Mouse (Mus musculus): ENCODE measurements around the gene Crim1. TPM values are rescaled to one million over a fixed set of nuclear protein-coding genes. Genes with fewer than 3 reads are reported as not detected.

The Crim1 gene
- polyA plus RNA-seq, 1 experiment from 2014 or later, result 18.7 TPM

GRCm38 (mm10) chr17:78298967-78299540, 99.0 kb downstream of the Crim1 start:
- ATAC-seq (ENCODE audit: low FRiP score) (no peak), DNase-seq (ENCODE audit: low spot score) (no peak)
- H3K27ac ChIP-seq, result no peak overlapping the region
- 53% methylated on average over 8 of the region's 8 CpGs for WGBS
- no peak overlapping the region for H3K9ac ChIP-seq
- no peaks in the 10 kb centered on the region for H3K27me3 ChIP-seq (ENCODE audit: control insufficient read depth, insufficient read depth, low read length)
- H3K36me3 ChIP-seq (replicated peaks; ENCODE audit: control insufficient read depth, insufficient read depth), result no peaks in the 10 kb centered on the region; the same call in 1 of the 2 replicates
- no peak overlapping the region for H3K4me3 ChIP-seq (replicated peaks; ENCODE audit: low read length)
- H3K4me2 ChIP-seq (replicated peaks), result no peak overlapping the region
- H3K4me1 ChIP-seq (replicated peaks; ENCODE audit: control insufficient read depth, insufficient read depth, low read length), result no peaks in the 10 kb centered on the region
- H3K9me3 ChIP-seq (ENCODE audit: control insufficient read depth, low read length), result no peaks in the 10 kb centered on the region

- DNase-seq (ENCODE audit: low spot score), result no peak
- Histone ChIP-seq H3K27ac (no peak overlapping the region), H3K4me2 (replicated peaks) (no peak overlapping the region), H3K9ac (no peak overlapping the region), H3K27me3 (ENCODE audit: control insufficient read depth, insufficient read depth, low read length) (no peaks in the 10 kb centered on the region), H3K4me3 (replicated peaks; ENCODE audit: low read length) (no peak overlapping the region), H3K4me1 (replicated peaks; ENCODE audit: control insufficient read depth, insufficient read depth, low read length) (no peaks in the 10 kb centered on the region), H3K9me3 (ENCODE audit: control insufficient read depth, low read length) (no peaks in the 10 kb centered on the region), H3K36me3 (replicated peaks; ENCODE audit: control insufficient read depth, insufficient read depth) (no peaks in the 10 kb centered on the region; the same call in 1 of the 2 replicates)
- ATAC-seq (ENCODE audit: low FRiP score), result no peak
- 87% methylated on average over 2 of the region's 2 CpGs for WGBS
Observed at GRCm38 (mm10) chr17:78303053-78303452, 103.0 kb downstream of the Crim1 start.

GRCm38 (mm10) chr17:78304059-78304458, 104.0 kb downstream of the Crim1 start:
- 93% methylated on average over 13 of the region's 13 CpGs for WGBS
- Histone ChIP-seq H3K27ac (no peak overlapping the region), H3K27me3 (ENCODE audit: control insufficient read depth, insufficient read depth, low read length) (no peaks in the 10 kb centered on the region), H3K36me3 (replicated peaks; ENCODE audit: control insufficient read depth, insufficient read depth) (peaks cover 5% of the 10 kb centered on the region; the same call in 1 of the 2 replicates), H3K4me1 (replicated peaks; ENCODE audit: control insufficient read depth, insufficient read depth, low read length) (no peaks in the 10 kb centered on the region), H3K4me3 (replicated peaks; ENCODE audit: low read length) (no peak overlapping the region), H3K9ac (no peak overlapping the region), H3K9me3 (ENCODE audit: control insufficient read depth, low read length) (no peaks in the 10 kb centered on the region), H3K4me2 (replicated peaks) (no peak overlapping the region)
- DNase-seq (ENCODE audit: low spot score) (no peak), ATAC-seq (ENCODE audit: low FRiP score) (no peak)

- H3K9me3 ChIP-seq (ENCODE audit: control insufficient read depth, low read length), result no peaks in the 10 kb centered on the region
- 0 out of 2 replicates have a peak, but pooled peaks cover 5% of the 10 kb centered on the region for H3K36me3 ChIP-seq (replicated peaks; ENCODE audit: control insufficient read depth, insufficient read depth)
- H3K9ac ChIP-seq, result no peak overlapping the region
- ATAC-seq (ENCODE audit: low FRiP score) (no peak), DNase-seq (ENCODE audit: low spot score) (no peak)
- WGBS, result 97% methylated on average over 9 of the region's 9 CpGs
- H3K4me1 ChIP-seq (replicated peaks; ENCODE audit: control insufficient read depth, insufficient read depth, low read length), result no peaks in the 10 kb centered on the region
- H3K4me3 ChIP-seq (replicated peaks; ENCODE audit: low read length), result no peak overlapping the region
- no peak overlapping the region for H3K27ac ChIP-seq
- no peaks in the 10 kb centered on the region for H3K27me3 ChIP-seq (ENCODE audit: control insufficient read depth, insufficient read depth, low read length)
- H3K4me2 ChIP-seq (replicated peaks), result no peak overlapping the region
Observed at GRCm38 (mm10) chr17:78306434-78306833, 106.4 kb downstream of the Crim1 start.

GRCm38 (mm10) chr17:78308221-78308620, 108.2 kb downstream of the Crim1 start:
- no peak overlapping the region for H3K9ac ChIP-seq
- H3K4me2 ChIP-seq (replicated peaks), result no peak overlapping the region
- no peaks in the 10 kb centered on the region for H3K4me1 ChIP-seq (replicated peaks; ENCODE audit: control insufficient read depth, insufficient read depth, low read length)
- no peaks in the 10 kb centered on the region for H3K9me3 ChIP-seq (ENCODE audit: control insufficient read depth, low read length)
- no peak for DNase-seq (ENCODE audit: low spot score)
- WGBS, result 84% methylated on average over 9 of the region's 9 CpGs
- 0 out of 2 replicates have a peak, but pooled peaks cover 5% of the 10 kb centered on the region for H3K36me3 ChIP-seq (replicated peaks; ENCODE audit: control insufficient read depth, insufficient read depth)
- H3K4me3 ChIP-seq (replicated peaks; ENCODE audit: low read length), result no peak overlapping the region
- H3K27me3 ChIP-seq (ENCODE audit: control insufficient read depth, insufficient read depth, low read length), result no peaks in the 10 kb centered on the region
- H3K27ac ChIP-seq, result no peak overlapping the region
- ATAC-seq (ENCODE audit: low FRiP score), result no peak

GRCm38 (mm10) chr17:78313006-78313405, 113.0 kb downstream of the Crim1 start:
- no peaks in the 10 kb centered on the region for H3K9me3 ChIP-seq (ENCODE audit: control insufficient read depth, low read length)
- no peak overlapping the region for H3K4me3 ChIP-seq (replicated peaks; ENCODE audit: low read length)
- no peak overlapping the region for H3K27ac ChIP-seq
- WGBS, result 72% methylated on average over 12 of the region's 12 CpGs
- no peaks in the 10 kb centered on the region for H3K27me3 ChIP-seq (ENCODE audit: control insufficient read depth, insufficient read depth, low read length)
- H3K4me1 ChIP-seq (replicated peaks; ENCODE audit: control insufficient read depth, insufficient read depth, low read length), result no peaks in the 10 kb centered on the region
- H3K36me3 ChIP-seq (replicated peaks; ENCODE audit: control insufficient read depth, insufficient read depth), result peaks cover 12% of the 10 kb centered on the region
- ATAC-seq (ENCODE audit: low FRiP score) (no peak), DNase-seq (ENCODE audit: low spot score) (no peak)
- H3K4me2 ChIP-seq (replicated peaks), result no peak overlapping the region
- no peak overlapping the region for H3K9ac ChIP-seq

GRCm38 (mm10) chr17:78313612-78314011, 113.6 kb downstream of the Crim1 start:
- Histone ChIP-seq H3K27ac (no peak overlapping the region), H3K4me3 (replicated peaks; ENCODE audit: low read length) (no peak overlapping the region), H3K36me3 (replicated peaks; ENCODE audit: control insufficient read depth, insufficient read depth) (peaks cover 7% of the 10 kb centered on the region), H3K9ac (no peak overlapping the region), H3K4me2 (replicated peaks) (no peak overlapping the region), H3K9me3 (ENCODE audit: control insufficient read depth, low read length) (no peaks in the 10 kb centered on the region), H3K4me1 (replicated peaks; ENCODE audit: control insufficient read depth, insufficient read depth, low read length) (no peaks in the 10 kb centered on the region), H3K27me3 (ENCODE audit: control insufficient read depth, insufficient read depth, low read length) (no peaks in the 10 kb centered on the region)
- DNase-seq (ENCODE audit: low spot score) (no peak), ATAC-seq (ENCODE audit: low FRiP score) (no peak)
- WGBS, result 58% methylated on average over 5 of the region's 5 CpGs

- Histone ChIP-seq H3K9me3 (ENCODE audit: control insufficient read depth, low read length) (no peaks in the 10 kb centered on the region), H3K4me2 (replicated peaks) (no peak overlapping the region)
- no peak for ATAC-seq (ENCODE audit: low FRiP score)
Observed at GRCm38 (mm10) chr17:78315659-78316058, 115.6 kb downstream of the Crim1 start.

GRCm38 (mm10) chr17:78317381-78317780, 117.3 kb downstream of the Crim1 start:
- no peaks in the 10 kb centered on the region for H3K9me3 ChIP-seq (ENCODE audit: control insufficient read depth, low read length)
- H3K27me3 ChIP-seq (ENCODE audit: control insufficient read depth, insufficient read depth, low read length), result no peaks in the 10 kb centered on the region
- H3K4me1 ChIP-seq (replicated peaks; ENCODE audit: control insufficient read depth, insufficient read depth, low read length), result peaks cover 4% of the 10 kb centered on the region; the same call in 1 of the 2 replicates
- H3K9ac ChIP-seq, result no peak overlapping the region
- H3K4me3 ChIP-seq (replicated peaks; ENCODE audit: low read length), result no peak overlapping the region
- WGBS, result 77% methylated on average over 5 of the region's 5 CpGs
- no peak overlapping the region for H3K27ac ChIP-seq
- H3K4me2 ChIP-seq (replicated peaks), result no peak overlapping the region
- ATAC-seq (ENCODE audit: low FRiP score) (no peak), DNase-seq (ENCODE audit: low spot score) (no peak)
- peaks cover 7% of the 10 kb centered on the region for H3K36me3 ChIP-seq (replicated peaks; ENCODE audit: control insufficient read depth, insufficient read depth)

More at GRCm38 (mm10) chr17:78315659-78316058, 115.6 kb downstream of the Crim1 start:
- Histone ChIP-seq H3K36me3 (replicated peaks; ENCODE audit: control insufficient read depth, insufficient read depth) (peaks cover 7% of the 10 kb centered on the region), H3K4me3 (replicated peaks; ENCODE audit: low read length) (no peak overlapping the region), H3K4me1 (replicated peaks; ENCODE audit: control insufficient read depth, insufficient read depth, low read length) (no peaks in the 10 kb centered on the region), H3K9ac (no peak overlapping the region), H3K27me3 (ENCODE audit: control insufficient read depth, insufficient read depth, low read length) (no peaks in the 10 kb centered on the region), H3K27ac (no peak overlapping the region)
- no peak for DNase-seq (ENCODE audit: low spot score)
- WGBS, result 85% methylated on average over 11 of the region's 11 CpGs

GRCm38 (mm10) chr17:78318810-78319209, 118.8 kb downstream of the Crim1 start:
- Histone ChIP-seq H3K4me1 (replicated peaks; ENCODE audit: control insufficient read depth, insufficient read depth, low read length) (peaks cover 10% of the 10 kb centered on the region; the same call in 1 of the 2 replicates), H3K36me3 (replicated peaks; ENCODE audit: control insufficient read depth, insufficient read depth) (peaks cover 7% of the 10 kb centered on the region), H3K4me3 (replicated peaks; ENCODE audit: low read length) (no peak overlapping the region), H3K9ac (no peak overlapping the region), H3K4me2 (replicated peaks) (no peak overlapping the region), H3K27me3 (ENCODE audit: control insufficient read depth, insufficient read depth, low read length) (no peaks in the 10 kb centered on the region), H3K27ac (no peak overlapping the region), H3K9me3 (ENCODE audit: control insufficient read depth, low read length) (no peaks in the 10 kb centered on the region)
- DNase-seq (ENCODE audit: low spot score) (no peak), ATAC-seq (ENCODE audit: low FRiP score) (no peak)
- WGBS, result 92% methylated on average over 3 of the region's 3 CpGs

Data from hindbrain, embryonic 14.5 days (tissue).